Mouse (Mus musculus) CH12.LX (cell line): ENCODE measurements around the gene Fem1b. TPM values are rescaled to one million over a fixed set of nuclear protein-coding genes. Genes with fewer than 3 reads are reported as not detected.
A peak's percentile ranks its signal among the peaks of the same experiment; 100 is the strongest.

Source experiments
- DNase-seq: peaks from one replicate; pipeline ENCODE4 v3.0.0-alpha.2; 2013; ENCODE audit errors: extremely low read depth
- H3K27ac ChIP-seq: 2 replicates; pipeline ENCODE4 v1.5.1; 2012; ENCODE audit warnings: low read depth, mild to moderate bottlenecking, control low read depth, moderate library complexity; ENCODE audit not compliant: insufficient read depth
- H3K27me3 ChIP-seq: replicated peaks from 2 replicates; pipeline ENCODE3; 2012; ENCODE audit warnings: inconsistent platforms
- H3K36me3 ChIP-seq, 2 experiments: replicated peaks in 1 of 2; 2 replicates each; pipeline versions ENCODE3 to v1.6.1; 2012; ENCODE audit warnings: inconsistent platforms in 1 of 2, low read length in 1 of 2, mild to moderate bottlenecking in 1 of 2, mixed read lengths in 1 of 2, moderate library complexity in 1 of 2; ENCODE audit not compliant: control insufficient read depth in 1 of 2, insufficient read depth in 1 of 2
- H3K4me1 ChIP-seq, 2 experiments: 2 replicates each; pipeline ENCODE4 v1.6.1; 2012; ENCODE audit warnings: inconsistent platforms in 1 of 2, moderate library complexity in 1 of 2; ENCODE audit not compliant: insufficient read depth in 2 of 2, control insufficient read depth in 1 of 2
- H3K4me2 ChIP-seq: 2 replicates; pipeline ENCODE4 v1.6.1; 2012; ENCODE audit warnings: low read depth, mild to moderate bottlenecking, control low read depth; ENCODE audit not compliant: poor library complexity, insufficient read depth, severe bottlenecking
- H3K4me3 ChIP-seq, 3 experiments: fragments of 150-350 bp in 1 of 3; sonication (generic) in 1 of 3; replicated peaks in 1 of 3; 2 replicates each; pipeline versions ENCODE3 to v1.5.1; 2011 to 2012; ENCODE audit warnings: low read depth in 2 of 3, low read length in 2 of 3, mild to moderate bottlenecking in 2 of 3, moderate library complexity in 2 of 3, control low read depth in 1 of 3, improper control_type of control experiment in 1 of 3, inconsistent platforms in 1 of 3, mixed read lengths in 1 of 3; ENCODE audit not compliant: poor library complexity in 1 of 3
- H3K79me2 ChIP-seq: replicated peaks from 2 replicates; pipeline ENCODE4 v1.6.1; 2012; ENCODE audit warnings: mild to moderate bottlenecking, moderate library complexity; ENCODE audit not compliant: control insufficient read depth, poor library complexity, insufficient read depth, severe bottlenecking; ENCODE audit errors: extremely low read depth
- H3K9ac ChIP-seq: 2 replicates; pipeline ENCODE4 v1.6.1; 2012; ENCODE audit warnings: low read depth, mild to moderate bottlenecking, control low read depth, moderate library complexity; ENCODE audit not compliant: insufficient read depth
- H3K9me3 ChIP-seq: replicated peaks from 2 replicates; pipeline ENCODE3; 2012; ENCODE audit warnings: low read length, inconsistent platforms, mixed read lengths
- BHLHE40 ChIP-seq: IDR thresholded peaks from 2 replicates; pipeline ENCODE4 v1.6.1; 2011; ENCODE audit warnings: mild to moderate bottlenecking, low read depth, low read length, improper control_type of control experiment
- CHD1 ChIP-seq: IDR thresholded peaks from 2 replicates; pipeline ENCODE4 v1.6.1; 2012; ENCODE audit warnings: low read depth, low read length, improper control_type of control experiment, inconsistent platforms
- CTCF ChIP-seq, 2 experiments: IDR thresholded peaks in 1 of 2; conservative IDR thresholded peaks in 1 of 2; 2 replicates each; pipeline ENCODE4 v1.5.1; 2011 to 2012; ENCODE audit warnings: low read depth in 2 of 2, low read length in 2 of 2, improper control_type of control experiment in 1 of 2, inconsistent platforms in 1 of 2, mild to moderate bottlenecking in 1 of 2, moderate library complexity in 1 of 2
- ETS1 ChIP-seq: conservative IDR thresholded peaks from 2 replicates; pipeline ENCODE4 v1.6.1; 2012; ENCODE audit warnings: low read depth, mild to moderate bottlenecking, inconsistent platforms, low read length, improper control_type of control experiment, moderate library complexity
- JUND ChIP-seq: conservative IDR thresholded peaks from 2 replicates; pipeline ENCODE4 v1.6.1; 2011; ENCODE audit warnings: low read depth, low read length, improper control_type of control experiment
- MAFK ChIP-seq: IDR thresholded peaks from 2 replicates; pipeline ENCODE4 v1.6.1; 2011; ENCODE audit warnings: low read length, improper control_type of control experiment; ENCODE audit not compliant: insufficient replicate concordance
- MAZ ChIP-seq: IDR thresholded peaks from 2 replicates; pipeline ENCODE4 v1.6.1; 2012; ENCODE audit warnings: low read depth, mild to moderate bottlenecking, inconsistent platforms, low read length, improper control_type of control experiment, moderate library complexity
- MXI1 ChIP-seq: IDR thresholded peaks from 2 replicates; pipeline ENCODE4 v1.6.1; 2011; ENCODE audit warnings: mild to moderate bottlenecking, low read depth, low read length, improper control_type of control experiment
- MYC ChIP-seq: IDR thresholded peaks from 2 replicates; pipeline ENCODE4 v1.6.1; 2011; ENCODE audit warnings: low read depth, mild to moderate bottlenecking, improper control_type of control experiment, low read length
- NELFE ChIP-seq: IDR thresholded peaks from 2 replicates; pipeline ENCODE4 v1.6.1; 2011; ENCODE audit warnings: low read depth, low read length, improper control_type of control experiment
- NRF1 ChIP-seq: IDR thresholded peaks from 2 replicates; pipeline ENCODE4 v1.6.1; 2014; ENCODE audit warnings: low read depth, mild to moderate bottlenecking, inconsistent platforms, low read length, improper control_type of control experiment, moderate library complexity
- POLR2A ChIP-seq: IDR thresholded peaks from 2 replicates; pipeline ENCODE4 v1.6.1; 2011; ENCODE audit warnings: low read depth, mild to moderate bottlenecking, improper control_type of control experiment, low read length
- RAD21 ChIP-seq: IDR thresholded peaks from 2 replicates; pipeline ENCODE4 v1.6.1; 2011; ENCODE audit warnings: low read depth, mild to moderate bottlenecking, low read length, improper control_type of control experiment, moderate library complexity
- RCOR1 ChIP-seq: conservative IDR thresholded peaks from 2 replicates; pipeline ENCODE4 v1.6.1; 2012; ENCODE audit warnings: low read depth, mild to moderate bottlenecking, inconsistent platforms, low read length, improper control_type of control experiment
- SIN3A ChIP-seq: IDR thresholded peaks from 2 replicates; pipeline ENCODE4 v1.6.1; 2012; ENCODE audit warnings: low read length, improper control_type of control experiment, inconsistent platforms
- TBP ChIP-seq: conservative IDR thresholded peaks from 2 replicates; pipeline ENCODE4 v1.6.1; 2011; ENCODE audit warnings: low read depth, low read length, improper control_type of control experiment
- TCF12 ChIP-seq: IDR thresholded peaks from 2 replicates; pipeline ENCODE4 v1.6.1; 2014; ENCODE audit warnings: low read depth, mild to moderate bottlenecking, inconsistent platforms, low read length, improper control_type of control experiment
- ZC3H11A ChIP-seq: IDR thresholded peaks from 2 replicates; pipeline ENCODE4 v1.6.1; 2012; ENCODE audit warnings: low read depth, mild to moderate bottlenecking, inconsistent platforms, low read length, improper control_type of control experiment
- ZNF384 ChIP-seq: IDR thresholded peaks from 2 replicates; pipeline ENCODE4 v1.6.1; 2012; ENCODE audit warnings: low read depth, low read length, improper control_type of control experiment, inconsistent platforms
- dilution Hi-C: fragments of 300-500 bp; cut with MboI; formaldehyde crosslinking; loops from 2 replicates; pipeline ENCODE4 v1.14.3; 2020; ENCODE audit warnings: low sequenced_read_pairs; ENCODE audit not compliant: extremely low pct_unique_long_range_greater_than_20kb, extremely low pct_ligation_motif_present
- in situ Hi-C: fragments of 300-500 bp; cut with MboI; formaldehyde crosslinking; loops from 3 replicates; pipeline ENCODE4 v1.14.3; 2019; ENCODE audit warnings: low sequenced_read_pairs, low pct_ligation_motif_present, low pct_unique_long_range_greater_than_20kb, mixed read lengths
- polyA plus RNA-seq: library from polyadenylated mRNA; unstranded; fragments of >175 nt; gene quantifications from 2 replicates; pipeline ENCODE4 v1.2.1, GENCODE M21; 2012; ENCODE audit warnings: low read depth; ENCODE audit not compliant: insufficient read length
- total RNA-seq, 2 experiments: library from RNA; depleted of rRNA; stranded (reverse); fragments of 300-350 nt in 1 of 2; fragments of >200 nt in 1 of 2; gene quantifications; 2 replicates each; pipeline ENCODE4 v1.2.3; 2012 to 2014

Fem1b gene
- total and polyA plus RNA-seq, 3 experiments: 26.8 to 34.6 (median 30.1) TPM

- H3K36me3 ChIP-seq: peaks cover 8 to 54% of the 10 kb centered on the region in 2 experiments
- TF ChIP-seq ETS1 (no peak), RCOR1 (no peak), CTCF (conservative IDR thresholded peaks at IDR 0.05 in 1 of 2, IDR thresholded peaks at IDR 0.05 in 1 of 2; ENCODE audit: low read depth in 2 of 2, low read length in 2 of 2) (no peak), BHLHE40 (no peak), NELFE (no peak), RAD21 (no peak), MAZ (no peak), MAFK (no peak), POLR2A (no peak), MYC (no peak), ZC3H11A (no peak), NRF1 (no peak), TCF12 (no peak), JUND (no peak), CHD1 (no peak), ZNF384 (no peak)
Measured at GRCm38 (mm10) chr9:62843356-62844024, 31.8 kb upstream of the Fem1b start.

GRCm38 (mm10) chr9:62839172-62839770, 27.5 kb upstream of the Fem1b start:
- DNase-seq: peak; percentile 24
- H3K27me3 ChIP-seq: no peaks in the 10 kb centered on the region
- peaks cover 9 to 36% of the 10 kb centered on the region in 2 experiments; a peak in 2 of 4 replicates for H3K4me1 ChIP-seq
- peak overlapping the region; percentile 39 for H3K9ac ChIP-seq
- dilution Hi-C loops: no loop called here
- H3K79me2 ChIP-seq: no peaks in the 10 kb centered on the region
- H3K4me3 ChIP-seq: peak overlapping the region; percentile 68 to 79 (median 69)
- H3K9me3 ChIP-seq: no peaks in the 10 kb centered on the region
- in situ Hi-C loops: no loop called here
- peaks cover 0 to 25% of the 10 kb centered on the region in 2 experiments for H3K36me3 ChIP-seq
- peak; percentile 3; the same call in 1 of the 2 replicates for TF ChIP-seq POLR2A
- no peak for TF ChIP-seq TBP
- TF ChIP-seq MXI1: peak; percentile 15; the same call in 1 of the 2 replicates
- TF ChIP-seq MYC: 0 out of 2 replicates have a peak, but pooled peaks have one; percentile 21
- no peak for TF ChIP-seq CHD1
- TF ChIP-seq NRF1: no peak
- no peak for TF ChIP-seq ETS1
- 0 out of 2 replicates have a peak, but pooled peaks have one; percentile 32 for TF ChIP-seq SIN3A
- TF ChIP-seq BHLHE40: 0 out of 2 replicates have a peak, but pooled peaks have one; percentile 41
- TF ChIP-seq, all 38 proteins: peak for 5
- Histone ChIP-seq H3K27ac (no peak overlapping the region), H3K4me2 (peak overlapping the region; percentile 64)

More at GRCm38 (mm10) chr9:62843356-62844024, 31.8 kb upstream of the Fem1b start:
- no peaks in the 10 kb centered on the region for H3K9me3 ChIP-seq
- in situ Hi-C loops (loop anchor here (5.0 to 10.0 kb wide), 2 partner anchors 261 to 289 kb away; no protein-coding TSS in a partner anchor), dilution Hi-C loops (no loop called here)
- H3K4me1 ChIP-seq: peaks cover 8 to 60% of the 10 kb centered on the region in 2 experiments; a peak in 3 of 4 replicates
- H3K4me3 ChIP-seq: no peak overlapping the region
- H3K4me2 ChIP-seq: no peak overlapping the region
- H3K9ac ChIP-seq: no peak overlapping the region
- no peak overlapping the region for H3K27ac ChIP-seq
- no peaks in the 10 kb centered on the region for H3K79me2 ChIP-seq
- no peaks in the 10 kb centered on the region for H3K27me3 ChIP-seq
- DNase-seq: no peak
